Mouse (Mus musculus) inflammation-experienced regulatory T-cells, adult 6 months (primary cell): ENCODE measurements around the gene Gck. TPM values are rescaled to one million over a fixed set of nuclear protein-coding genes. Genes with fewer than 3 reads are reported as not detected.

Source experiments
- ATAC-seq: one replicate; pipeline ENCODE4 v1.8.0; 2017
- polyA plus RNA-seq, 3 experiments: library from polyadenylated mRNA; unstranded; fragments of 100-300 nt; shearing (Covaris generic); gene quantifications; one replicate each; pipeline ENCODE4 v1.2.1; 2017

The Gck gene
- polyA plus RNA-seq, 3 experiments from 2014 or later, result not detected

- ATAC-seq, result no peak
Measured at GRCm38 (mm10) chr11:5870069-5870468, 79.8 kb downstream of the Gck start.

GRCm38 (mm10) chr11:5869331-5869730 lies 80.5 kb downstream of the Gck start:
- no peak for ATAC-seq

GRCm38 (mm10) chr11:5868324-5868723 lies 81.6 kb downstream of the Gck start:
- no peak for ATAC-seq

GRCm38 (mm10) chr11:5867196-5867595 lies 82.7 kb downstream of the Gck start:
- no peak for ATAC-seq

- ATAC-seq, result no peak
Measured at GRCm38 (mm10) chr11:5862394-5863105, 87.3 kb downstream of the Gck start.

DNA sequence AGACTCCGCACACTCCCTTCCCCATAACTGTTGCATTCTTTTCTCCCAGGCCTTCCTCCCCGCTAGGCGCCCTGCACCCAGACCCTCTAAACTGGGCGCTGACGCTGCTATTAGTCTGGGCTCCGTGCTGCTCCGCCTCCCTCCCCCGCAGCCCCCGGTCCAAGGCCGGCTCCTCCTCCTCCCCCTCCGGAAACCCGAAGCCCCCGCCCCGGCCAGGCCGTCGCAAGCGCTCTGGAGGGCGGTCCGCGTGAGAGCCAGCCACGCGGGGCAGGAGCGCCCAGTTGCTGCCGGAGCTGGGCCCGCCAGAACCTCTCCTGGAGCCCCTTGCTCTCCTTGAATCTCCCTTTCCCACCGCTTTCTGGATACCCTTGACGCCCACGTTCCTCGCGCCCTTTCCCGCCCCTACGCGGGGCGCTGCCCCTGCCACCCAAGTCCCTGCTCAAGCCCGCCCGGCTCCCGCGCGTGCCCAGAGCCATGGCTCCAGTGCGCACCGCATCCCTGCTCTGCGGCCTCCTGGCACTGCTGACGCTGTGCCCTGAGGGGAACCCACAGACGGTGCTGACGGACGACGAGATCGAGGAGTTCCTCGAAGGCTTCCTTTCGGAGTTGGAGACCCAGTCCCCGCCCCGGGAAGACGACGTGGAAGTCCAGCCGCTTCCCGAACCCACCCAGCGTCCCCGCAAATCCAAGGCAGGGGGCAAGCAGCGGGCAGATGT lies 88.0 kb downstream of the Gck start, which contains the start of gene Aebp1:
TSS of gene Aebp1 (plus strand) at position 270 of the 716 bp plus-strand sequence.
- peak; percentile 46 for ATAC-seq

- ATAC-seq, result no peak
Measured at GRCm38 (mm10) chr11:5860639-5861038, 89.2 kb downstream of the Gck start.

DNA sequence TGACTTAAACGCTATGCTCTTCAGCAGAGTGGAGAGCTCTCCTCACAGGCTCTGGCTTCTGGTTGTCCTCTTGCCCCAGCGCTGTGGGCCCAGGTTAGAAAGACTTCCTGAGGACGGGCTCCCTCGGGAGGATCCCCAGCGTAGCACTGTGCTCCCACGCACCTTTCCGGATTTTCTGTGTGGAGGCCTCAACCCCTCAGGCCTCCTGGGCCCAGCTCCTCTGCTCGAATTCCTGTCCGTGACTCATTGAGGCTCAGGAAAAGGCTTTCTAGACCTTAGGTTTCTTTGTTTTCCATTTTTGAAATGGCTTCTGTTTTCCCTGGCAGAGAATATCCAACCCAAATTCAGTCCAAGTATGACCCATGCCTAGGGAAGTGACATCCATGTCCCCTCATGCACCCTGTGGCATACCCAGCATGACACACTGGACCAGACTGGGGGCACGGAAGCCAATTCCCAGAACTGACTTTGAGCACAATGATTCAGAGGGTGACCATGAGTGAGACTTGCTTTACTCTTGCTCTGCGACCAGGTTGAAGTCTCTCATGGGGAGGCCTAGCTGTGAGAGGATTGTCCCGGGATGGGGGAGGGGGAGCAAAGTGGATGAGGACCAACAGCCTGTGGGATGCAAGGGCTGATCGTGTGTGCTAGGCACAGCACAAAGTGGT lies 89.9 kb downstream of the Gck start:
- ATAC-seq, result no peak

DNA sequence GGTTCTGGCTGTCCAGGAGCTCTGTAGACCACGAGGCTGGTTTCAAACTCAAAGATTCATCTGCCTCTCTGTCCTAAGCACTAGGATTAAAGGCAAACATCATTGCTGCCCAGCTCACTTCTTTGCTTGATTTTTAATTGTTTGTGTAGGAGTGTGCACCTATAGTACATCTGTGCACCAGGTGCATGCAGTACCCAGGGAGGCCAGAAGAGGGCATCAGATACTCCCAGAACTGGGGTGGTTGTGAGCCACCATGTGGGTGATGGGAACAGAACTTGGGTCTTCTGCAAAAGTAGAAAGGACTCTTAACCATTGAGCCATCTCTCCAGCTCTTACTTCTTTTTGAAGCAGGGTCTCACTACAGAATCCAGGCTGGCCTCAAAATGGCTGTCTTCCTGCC lies 91.2 kb downstream of the Gck start:
- no peak for ATAC-seq

- ATAC-seq, result no peak
Measured at GRCm38 (mm10) chr11:5856479-5857130, 93.3 kb downstream of the Gck start.

GRCm38 (mm10) chr11:5855902-5856301 lies 94.0 kb downstream of the Gck start:
- ATAC-seq, result no peak

- ATAC-seq, result no peak
Measured at GRCm38 (mm10) chr11:5855481-5855880, 94.4 kb downstream of the Gck start.

DNA sequence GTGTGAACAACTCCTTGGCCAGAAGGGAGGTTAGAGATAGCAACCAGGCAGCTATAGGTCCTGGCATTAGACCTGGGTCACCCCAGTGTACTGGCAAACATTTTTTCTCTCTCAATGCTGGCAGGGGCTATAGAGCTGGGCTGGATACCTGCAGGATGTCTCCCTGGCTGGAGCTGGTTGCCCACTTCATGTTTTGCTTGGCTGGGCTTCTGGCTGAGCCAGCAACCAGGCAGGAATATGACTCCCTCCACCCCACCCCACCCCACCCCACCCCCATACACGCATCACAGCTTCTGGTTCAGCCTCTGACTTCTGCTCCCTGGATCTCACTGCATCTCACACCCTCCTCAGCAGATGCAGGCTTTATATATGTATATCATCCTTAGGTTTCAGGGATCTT lies 97.6 kb downstream of the Gck start:
- no peak for ATAC-seq

DNA sequence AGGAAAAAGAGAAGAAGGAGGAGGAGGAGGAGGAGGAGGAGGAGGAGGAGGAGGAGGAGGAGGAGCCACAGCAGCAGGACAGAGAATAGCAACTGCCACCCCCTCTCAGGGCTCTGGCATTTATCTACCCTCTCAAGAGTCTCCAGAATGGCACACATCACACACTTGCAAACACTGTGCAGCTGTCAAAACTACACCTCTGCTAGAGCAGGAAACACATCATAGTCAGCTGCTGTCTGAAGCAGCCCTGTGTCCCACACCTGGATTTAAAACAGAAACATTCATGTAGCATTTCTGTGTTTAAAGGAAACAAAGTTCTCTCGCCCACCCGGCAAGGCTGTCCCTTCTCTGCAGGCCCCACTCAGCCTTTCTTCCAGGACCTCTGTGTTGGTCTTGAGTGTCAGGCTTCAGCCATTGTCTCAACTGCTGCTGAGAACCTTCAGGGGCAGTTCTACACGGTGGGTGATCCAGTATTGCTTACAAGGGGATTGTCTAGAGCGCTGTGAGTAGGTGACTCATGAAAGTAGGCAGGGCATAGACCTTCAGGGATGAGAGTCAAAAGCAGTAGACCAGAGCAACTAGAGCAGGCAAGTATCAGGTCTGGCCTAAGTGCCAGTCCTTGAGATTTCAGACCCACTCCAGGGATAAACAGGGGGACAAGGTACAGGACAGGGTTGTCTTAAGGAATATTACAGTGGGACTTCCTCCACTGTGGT lies 98.7 kb downstream of the Gck start:
- ATAC-seq, result no peak

Other genes with a start within 250 kb of the Gck start
- gene Mrps24, start 234.4 kb downstream of the Gck start, polyA plus RNA-seq, result 10 to 100 TPM; 32.6 to 72.2 (median 48.1) TPM
- gene Urgcp, start 187.7 kb downstream of the Gck start, polyA plus RNA-seq, result 1 to 10 TPM; 4.8 to 7.2 (median 6.3) TPM
- 100 to 1,000 TPM; 127 to 153 (median 139) TPM for gene Dbnl, start 161.6 kb downstream of the Gck start, polyA plus RNA-seq
- gene Pgam2, start 146.3 kb downstream of the Gck start, polyA plus RNA-seq, result 1 to 10 TPM; 1.6 to 2.3 (median 2.3) TPM
- gene Polm, start 112.1 kb downstream of the Gck start, polyA plus RNA-seq, result 10 to 100 TPM; 15.9 to 27.5 (median 21.3) TPM
- under 1 TPM in 2 of 3 experiments, not detected in 1; 0.13 to 0.90 TPM for gene Aebp1, start 88.1 kb downstream of the Gck start, polyA plus RNA-seq
- 10 to 100 TPM; 22.6 to 33.0 (median 30.2) TPM for gene Pold2, start 71.8 kb downstream of the Gck start, polyA plus RNA-seq
- gene Myl7, start 51.3 kb downstream of the Gck start, polyA plus RNA-seq, result not detected
- 10 to 100 TPM; 26.3 to 31.4 (median 27.1) TPM for gene Ykt6, start 5.6 kb upstream of the Gck start, polyA plus RNA-seq
- 10 to 100 TPM in 2 of 3 experiments, 1 to 10 TPM in 1; 5.3 to 16.7 (median 11.0) TPM for gene Camk2b, start 116.3 kb upstream of the Gck start, polyA plus RNA-seq
- gene A730071L15Rik, start 249.9 kb upstream of the Gck start, polyA plus RNA-seq, result not detected